Mouse (Mus musculus): ENCODE data around the gene Lrrc75b.

The Lrrc75b gene

GRCm38 (mm10) chr10:75501641-75502040 lies 58.5 kb downstream of the Lrrc75b start:
- DNase-seq (ENCODE audit: low spot score in 2 of 2), result no peak

- DNase-seq (ENCODE audit: low spot score in 2 of 2), result no peak
Measured at GRCm38 (mm10) chr10:75500345-75500744, 59.8 kb downstream of the Lrrc75b start.

Data from spleen, postnatal 10 days (tissue).